Mouse (Mus musculus): Measurements from ENCODE around the gene Myoc. TPM values are rescaled to one million over a fixed set of nuclear protein-coding genes. Genes with fewer than 3 reads are reported as not detected.

Myoc gene
- 0.09 and 0.10 TPM in 2 replicates for polyA plus RNA-seq (2016; fragmentation: Nextera tagmentation; extraction: Ambion mirVana)

- 84% methylated on average over 10 of the region's 10 CpGs for WGBS
- Histone ChIP-seq H3K9me3 (no peaks in the 10 kb centered on the region), H3K4me3 (no peak within 1 kb of the TSS)
Measured at GRCm38 (mm10) chr1:162639051-162639750, at the start of gene Myoc. Myoc (plus strand) TSS chr1:162639155.

GRCm38 (mm10) chr1:162589443-162589842 is 49.5 kb upstream of the Myoc start:
- no peak overlapping the region for H3K4me3 ChIP-seq
- H3K9me3 ChIP-seq, result no peaks in the 10 kb centered on the region
- no peaks in the 10 kb centered on the region for H3K27me3 ChIP-seq (ENCODE audit: insufficient read depth, poor library complexity, severe bottlenecking)
- H3K4me1 ChIP-seq (replicated peaks), result peaks cover 12% of the 10 kb centered on the region
- WGBS, result 9% methylated on average over 9 of the region's 9 CpGs
- peak; percentile 70 for DNase-seq (ENCODE audit: low spot score)
- H3K27ac ChIP-seq, result peak overlapping the region; percentile 78
- peaks cover 12% of the 10 kb centered on the region for H3K36me3 ChIP-seq

More at GRCm38 (mm10) chr1:162639051-162639750, at the start of gene Myoc:
- DNase-seq (ENCODE audit: low spot score), result no peak
- Histone ChIP-seq H3K27me3 (ENCODE audit: insufficient read depth, poor library complexity, severe bottlenecking) (no peaks in the 10 kb centered on the region), H3K4me1 (replicated peaks) (peaks cover 6% of the 10 kb centered on the region), H3K27ac (no peak within 1 kb of the TSS; the same call in 1 of the 2 replicates), H3K36me3 (no peaks in the 10 kb centered on the region)

- Histone ChIP-seq H3K4me1 (replicated peaks) (peaks cover 12% of the 10 kb centered on the region), H3K4me3 (no peak overlapping the region), H3K36me3 (peaks cover 9% of the 10 kb centered on the region; the same call in 1 of the 2 replicates), H3K27ac (no peak overlapping the region), H3K9me3 (no peaks in the 10 kb centered on the region), H3K27me3 (ENCODE audit: insufficient read depth, poor library complexity, severe bottlenecking) (no peaks in the 10 kb centered on the region)
- 78% methylated on average over 8 of the region's 8 CpGs for WGBS
- DNase-seq (ENCODE audit: low spot score), result no peak
Measured at GRCm38 (mm10) chr1:162590415-162590997, 48.4 kb upstream of the Myoc start.

GRCm38 (mm10) chr1:162597379-162598102 is 41.4 kb upstream of the Myoc start:
- H3K4me3 ChIP-seq, result no peak overlapping the region
- WGBS, result 83% methylated on average over 3 of the region's 3 CpGs
- H3K4me1 ChIP-seq (replicated peaks), result no peaks in the 10 kb centered on the region
- H3K9me3 ChIP-seq, result no peaks in the 10 kb centered on the region
- H3K27ac ChIP-seq, result no peak overlapping the region
- no peaks in the 10 kb centered on the region for H3K27me3 ChIP-seq (ENCODE audit: insufficient read depth, poor library complexity, severe bottlenecking)
- DNase-seq (ENCODE audit: low spot score), result no peak
- H3K36me3 ChIP-seq, result peaks cover 29% of the 10 kb centered on the region

DNA sequence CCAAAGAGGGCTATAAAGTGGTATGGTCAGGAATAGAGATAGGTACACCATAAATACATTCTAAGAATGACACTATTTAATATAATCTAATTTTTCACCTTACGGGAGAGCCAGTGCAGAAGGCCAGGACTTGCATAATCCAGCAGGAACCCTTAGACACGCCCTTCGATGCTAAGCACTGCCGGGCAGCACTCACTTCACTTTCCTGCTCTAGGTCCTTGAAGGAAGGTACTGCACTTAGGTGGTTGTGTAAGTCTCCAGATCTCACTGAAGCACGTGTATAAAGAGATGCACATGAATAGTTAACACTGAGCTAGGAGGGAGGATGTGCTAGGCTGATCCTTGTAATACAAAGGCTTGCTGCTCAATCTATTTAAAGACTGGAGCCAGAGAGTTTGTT is 39.3 kb upstream of the Myoc start:
- no peak overlapping the region for H3K27ac ChIP-seq
- 88% methylated on average over 5 of the region's 5 CpGs for WGBS
- DNase-seq (ENCODE audit: low spot score), result no peak
- peaks cover 3% of the 10 kb centered on the region; the same call in 1 of the 2 replicates for H3K9me3 ChIP-seq
- no peaks in the 10 kb centered on the region for H3K4me1 ChIP-seq (replicated peaks)
- peaks cover 40% of the 10 kb centered on the region for H3K36me3 ChIP-seq
- no peaks in the 10 kb centered on the region for H3K27me3 ChIP-seq (ENCODE audit: insufficient read depth, poor library complexity, severe bottlenecking)
- H3K4me3 ChIP-seq, result no peak overlapping the region

GRCm38 (mm10) chr1:162601288-162601687 is 37.7 kb upstream of the Myoc start:
- Histone ChIP-seq H3K4me3 (no peak overlapping the region), H3K27ac (no peak overlapping the region), H3K4me1 (replicated peaks) (no peaks in the 10 kb centered on the region), H3K36me3 (peaks cover 37% of the 10 kb centered on the region), H3K27me3 (ENCODE audit: insufficient read depth, poor library complexity, severe bottlenecking) (no peaks in the 10 kb centered on the region), H3K9me3 (peaks cover 3% of the 10 kb centered on the region; the same call in 1 of the 2 replicates)
- no peak for DNase-seq (ENCODE audit: low spot score)
- whole genome bisulfite sequencing, result 77% methylated on average over 4 of the region's 4 CpGs

- Histone ChIP-seq H3K4me1 (replicated peaks) (peaks cover 5% of the 10 kb centered on the region; the same call in 1 of the 2 replicates), H3K27ac (no peak overlapping the region), H3K4me3 (no peak overlapping the region), H3K36me3 (peaks cover 7% of the 10 kb centered on the region), H3K9me3 (peaks cover 1% of the 10 kb centered on the region; the same call in 1 of the 2 replicates), H3K27me3 (ENCODE audit: insufficient read depth, poor library complexity, severe bottlenecking) (no peaks in the 10 kb centered on the region)
- no peak for DNase-seq (ENCODE audit: low spot score)
- 23% methylated on average over 1 of the region's 1 CpGs for WGBS
Measured at GRCm38 (mm10) chr1:162608127-162608526, 30.8 kb upstream of the Myoc start.

DNA sequence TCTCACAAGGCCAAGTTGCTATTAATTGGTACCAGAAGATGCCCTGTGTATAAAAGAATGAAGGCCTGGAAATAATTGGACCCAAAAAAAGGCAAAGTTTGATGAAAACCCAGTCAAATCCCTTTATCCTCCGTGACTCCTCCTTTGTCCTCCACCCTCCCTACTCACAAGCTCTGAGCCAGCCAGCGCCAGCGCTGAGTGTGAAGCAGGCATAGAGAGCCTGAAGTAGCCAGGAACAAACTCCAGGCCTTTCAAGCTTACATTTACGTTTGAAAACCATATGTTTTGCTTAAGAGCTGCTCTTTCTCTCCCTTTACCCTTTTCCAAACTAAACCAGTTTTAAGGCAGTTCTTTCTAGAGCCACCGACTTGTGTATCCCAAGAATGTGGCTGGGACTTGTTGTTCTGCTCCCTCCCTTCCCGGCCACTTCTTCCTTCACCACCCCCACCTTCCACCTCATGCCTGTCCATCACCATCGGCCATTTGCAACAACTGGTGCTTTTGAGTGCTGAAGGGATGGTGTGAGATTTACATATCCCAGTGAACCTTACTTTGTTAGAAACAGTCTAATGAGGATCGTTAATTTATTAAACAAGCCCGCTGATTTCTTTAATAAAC is 29.2 kb upstream of the Myoc start:
- H3K27ac ChIP-seq, result no peak overlapping the region; the same call in 1 of the 2 replicates
- H3K4me3 ChIP-seq, result no peak overlapping the region
- no peaks in the 10 kb centered on the region for H3K27me3 ChIP-seq (ENCODE audit: insufficient read depth, poor library complexity, severe bottlenecking)
- 39% methylated on average over 9 of the region's 9 CpGs for WGBS
- no peaks in the 10 kb centered on the region for H3K36me3 ChIP-seq
- H3K4me1 ChIP-seq (replicated peaks), result peaks cover 5% of the 10 kb centered on the region; the same call in 1 of the 2 replicates
- no peaks in the 10 kb centered on the region for H3K9me3 ChIP-seq
- no peak for DNase-seq (ENCODE audit: low spot score)

DNA sequence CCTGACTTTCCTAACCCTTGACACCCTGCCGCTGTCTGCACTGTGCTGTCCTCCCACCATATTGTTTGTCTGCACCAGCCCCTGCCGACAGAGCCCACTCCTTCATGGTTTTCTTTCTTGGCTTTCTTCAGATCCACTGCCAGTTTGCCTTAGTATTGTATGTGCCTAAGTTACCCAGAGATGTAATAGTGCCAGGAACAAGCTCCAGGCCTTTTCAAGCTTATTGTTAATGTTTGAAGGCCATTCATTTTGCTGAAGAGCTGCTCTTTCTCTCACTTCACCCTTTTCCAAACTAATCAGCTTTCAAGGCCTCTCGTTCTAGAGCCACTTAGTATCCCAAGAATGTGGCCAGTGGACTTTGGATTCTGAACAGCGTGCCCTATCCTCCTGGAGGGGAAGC is 27.8 kb upstream of the Myoc start:
- DNase-seq (ENCODE audit: low spot score), result no peak
- 56% methylated on average over 4 of the region's 4 CpGs for WGBS
- H3K4me3 ChIP-seq, result no peak overlapping the region
- H3K27me3 ChIP-seq (ENCODE audit: insufficient read depth, poor library complexity, severe bottlenecking), result no peaks in the 10 kb centered on the region
- H3K4me1 ChIP-seq (replicated peaks), result peaks cover 5% of the 10 kb centered on the region; the same call in 1 of the 2 replicates
- no peaks in the 10 kb centered on the region for H3K9me3 ChIP-seq
- H3K36me3 ChIP-seq, result no peaks in the 10 kb centered on the region
- no peak overlapping the region for H3K27ac ChIP-seq

- 79% methylated on average over 1 of the region's 1 CpGs for WGBS
- Histone ChIP-seq H3K27ac (no peak overlapping the region), H3K4me3 (no peak overlapping the region), H3K9me3 (no peaks in the 10 kb centered on the region), H3K27me3 (ENCODE audit: insufficient read depth, poor library complexity, severe bottlenecking) (no peaks in the 10 kb centered on the region), H3K36me3 (no peaks in the 10 kb centered on the region), H3K4me1 (replicated peaks) (no peaks in the 10 kb centered on the region)
- DNase-seq (ENCODE audit: low spot score), result no peak
Measured at GRCm38 (mm10) chr1:162615511-162615910, 23.4 kb upstream of the Myoc start.

GRCm38 (mm10) chr1:162620487-162620886 is 18.5 kb upstream of the Myoc start:
- Histone ChIP-seq H3K36me3 (no peaks in the 10 kb centered on the region), H3K4me1 (replicated peaks) (peaks cover 7% of the 10 kb centered on the region), H3K9me3 (no peaks in the 10 kb centered on the region), H3K4me3 (no peak overlapping the region), H3K27ac (no peak overlapping the region), H3K27me3 (ENCODE audit: insufficient read depth, poor library complexity, severe bottlenecking) (no peaks in the 10 kb centered on the region)
- WGBS, result 68% methylated on average over 4 of the region's 4 CpGs
- DNase-seq (ENCODE audit: low spot score), result no peak

DNA sequence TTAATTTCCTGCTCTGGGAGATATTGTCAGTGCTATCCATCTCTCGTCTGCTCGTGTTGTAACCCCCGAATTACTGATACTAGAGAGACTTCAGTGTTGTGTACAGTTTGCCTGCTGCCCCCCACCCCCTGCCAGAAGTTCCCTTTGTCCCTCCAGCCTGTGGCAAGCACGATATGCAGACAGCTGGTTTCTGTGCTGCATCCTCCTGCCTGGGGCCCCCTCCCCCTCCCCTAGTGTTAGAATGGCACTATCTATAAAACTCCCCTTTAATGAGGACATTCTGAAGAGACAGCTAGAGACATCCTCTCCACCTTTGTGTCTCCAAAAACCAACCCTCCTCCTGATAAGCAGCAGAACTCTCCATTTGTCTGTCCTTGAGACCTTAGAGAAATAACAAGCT is 15.1 kb upstream of the Myoc start:
- no peak for DNase-seq (ENCODE audit: low spot score)
- H3K4me3 ChIP-seq, result no peak overlapping the region
- WGBS, result 55% methylated on average over 4 of the region's 4 CpGs
- H3K9me3 ChIP-seq, result no peaks in the 10 kb centered on the region
- H3K36me3 ChIP-seq, result no peaks in the 10 kb centered on the region
- H3K4me1 ChIP-seq (replicated peaks), result peaks cover 7% of the 10 kb centered on the region
- H3K27me3 ChIP-seq (ENCODE audit: insufficient read depth, poor library complexity, severe bottlenecking), result no peaks in the 10 kb centered on the region
- 0 out of 2 replicates have a peak overlapping the region, but pooled peaks have one; percentile 3 for H3K27ac ChIP-seq
